Mouse (Mus musculus) large intestine, adult 2 months (tissue): ENCODE data around the gene Gm47283. TPM values are rescaled to one million over a fixed set of nuclear protein-coding genes. Genes with fewer than 3 reads are reported as not detected.

Experiments used
- polyA plus RNA-seq: library from polyadenylated mRNA; depleted of rRNA; stranded (reverse); fragments of >200 nt; gene quantifications from 2 replicates; pipeline ENCODE4 v1.2.3, GENCODE M21; 2012; rRNA removed

The Gm47283 gene
- polyA plus RNA-seq, 1 experiment = not detected

Other genes with a start within 250 kb of the Gm47283 start
- gene Gm21860, start 29.9 kb upstream of the Gm47283 start, polyA plus RNA-seq = not detected in 2 replicates
- not detected in 2 replicates for gene Gm21748, start 54.4 kb downstream of the Gm47283 start, polyA plus RNA-seq